Mouse (Mus musculus) limb, embryonic 11.5 days (tissue): Measurements from ENCODE around the gene Zfp810. TPM values are rescaled to one million over a fixed set of nuclear protein-coding genes. Genes with fewer than 3 reads are reported as not detected.

ENCODE experiments used
- ATAC-seq: fragments of 200-750 bp; cut with Nextera tagmentation; 2 replicates; pipeline ENCODE4 v1.8.0; 2017; ENCODE audit warnings: low read depth; ENCODE audit not compliant: insufficient number of reproducible peaks, low FRiP score, low TSS enrichment
- DNase-seq: peaks from one replicate; pipeline ENCODE4 v3.0.0-alpha.2; 2015; ENCODE audit warnings: low spot score
- H3K27ac ChIP-seq: fragments of 300-500 bp; sonication (generic); replicated peaks from 2 replicates; pipeline ENCODE4 v1.5.1; 2014; ENCODE audit warnings: low read depth, mild to moderate bottlenecking, low read length
- H3K27me3 ChIP-seq: fragments of 300-500 bp; sonication (generic); 2 replicates; pipeline ENCODE4 v1.6.1; 2014; ENCODE audit warnings: mild to moderate bottlenecking, low read length, mixed read lengths; ENCODE audit not compliant: control insufficient read depth, insufficient read depth
- H3K36me3 ChIP-seq: fragments of 300-500 bp; sonication (generic); 2 replicates; pipeline ENCODE4 v1.6.1; 2014; ENCODE audit warnings: mild to moderate bottlenecking, low read length, moderate library complexity, mixed read lengths; ENCODE audit not compliant: control insufficient read depth, insufficient read depth
- H3K4me1 ChIP-seq: fragments of 300-500 bp; sonication (generic); 2 replicates; pipeline ENCODE4 v1.6.1; 2014; ENCODE audit warnings: low read length, mixed read lengths; ENCODE audit not compliant: control insufficient read depth, insufficient read depth
- H3K4me2 ChIP-seq: fragments of 300-500 bp; sonication (generic); 2 replicates; pipeline ENCODE4 v1.6.1; 2014; ENCODE audit warnings: low read depth, mild to moderate bottlenecking, moderate library complexity; ENCODE audit not compliant: severe bottlenecking
- H3K4me3 ChIP-seq: fragments of 300-500 bp; sonication (generic); 2 replicates; pipeline ENCODE4 v1.5.1; 2014; ENCODE audit warnings: low read depth, low read length
- H3K9ac ChIP-seq: fragments of 300-500 bp; sonication (generic); 2 replicates; pipeline ENCODE4 v1.6.1; 2014; ENCODE audit warnings: mild to moderate bottlenecking, low read length
- H3K9me3 ChIP-seq: fragments of 300-500 bp; sonication (generic); 2 replicates; pipeline ENCODE4 v1.6.1; 2016; ENCODE audit warnings: low read length; ENCODE audit not compliant: control insufficient read depth
- WGBS: fragments of 180-500 bp; shearing (Covaris S2); extraction: QIAGEN DNeasy Blood & Tissue Kit; methylation state at CpG from one replicate; pipeline ENCODE4 v1.1.7; 2014; 5-methylcytosine and 5-hydroxymethylcytosine counted together
- polyA plus RNA-seq: library from polyadenylated mRNA; unstranded; fragments of >200 nt; fragmentation: Nextera tagmentation; extraction: Ambion mirVana; gene quantifications from 2 replicates; pipeline ENCODE4 v1.2.1, GENCODE M21; 2014

Zfp810 gene
- polyA plus RNA-seq, 1 experiment from 2014 or later: 30.8 TPM

GRCm38 (mm10) chr9:22258784-22259183, 48.7 kb downstream of the Zfp810 start:
- no peak for ATAC-seq
- WGBS: 82% methylated on average over 8 of the region's 8 CpGs
- peak overlapping the region; percentile 72 for H3K4me3 ChIP-seq

GRCm38 (mm10) chr9:22256579-22256978, 50.9 kb downstream of the Zfp810 start:
- Histone ChIP-seq H3K9me3 (peaks cover 5% of the 10 kb centered on the region; the same call in 1 of the 2 replicates), H3K36me3 (peaks cover 26% of the 10 kb centered on the region), H3K4me1 (no peaks in the 10 kb centered on the region), H3K4me3 (no peak overlapping the region), H3K27ac (no peak overlapping the region), H3K27me3 (no peaks in the 10 kb centered on the region), H3K9ac (no peak overlapping the region), H3K4me2 (no peak overlapping the region)
- DNase-seq (no peak), ATAC-seq (no peak)
- 93% methylated on average over 4 of the region's 4 CpGs for WGBS

More at GRCm38 (mm10) chr9:22258784-22259183, 48.7 kb downstream of the Zfp810 start:
- Histone ChIP-seq H3K4me2 (peak overlapping the region; percentile 69), H3K36me3 (peaks cover 14% of the 10 kb centered on the region), H3K4me1 (no peaks in the 10 kb centered on the region), H3K9me3 (peaks cover 5% of the 10 kb centered on the region; the same call in 1 of the 2 replicates), H3K27me3 (no peaks in the 10 kb centered on the region), H3K27ac (no peak overlapping the region), H3K9ac (peak overlapping the region; percentile 87)
- no peak for DNase-seq

GRCm38 (mm10) chr9:22244242-22244641, 63.2 kb downstream of the Zfp810 start:
- Histone ChIP-seq H3K4me1 (no peaks in the 10 kb centered on the region), H3K36me3 (peaks cover 32% of the 10 kb centered on the region), H3K27ac (no peak overlapping the region), H3K4me3 (no peak overlapping the region), H3K27me3 (no peaks in the 10 kb centered on the region), H3K9ac (no peak overlapping the region), H3K9me3 (peaks cover 6% of the 10 kb centered on the region; the same call in 1 of the 2 replicates), H3K4me2 (no peak overlapping the region)
- no peak for ATAC-seq
- 95% methylated on average over 2 of the region's 2 CpGs for WGBS
- no peak for DNase-seq

GRCm38 (mm10) chr9:22240001-22240400, 67.4 kb downstream of the Zfp810 start:
- peaks cover 20% of the 10 kb centered on the region for H3K36me3 ChIP-seq
- no peak overlapping the region for H3K9ac ChIP-seq
- no peaks in the 10 kb centered on the region for H3K4me1 ChIP-seq
- H3K27ac ChIP-seq: no peak overlapping the region
- ATAC-seq (no peak), DNase-seq (no peak)
- WGBS: 88% methylated on average over 4 of the region's 4 CpGs
- H3K9me3 ChIP-seq: no peaks in the 10 kb centered on the region
- H3K4me3 ChIP-seq: no peak overlapping the region
- H3K4me2 ChIP-seq: no peak overlapping the region
- H3K27me3 ChIP-seq: no peaks in the 10 kb centered on the region

- H3K27ac ChIP-seq: no peak overlapping the region
- peaks cover 4% of the 10 kb centered on the region for H3K36me3 ChIP-seq
- no peak overlapping the region for H3K4me3 ChIP-seq
- H3K4me2 ChIP-seq: no peak overlapping the region
- 0 out of 2 replicates have a peak, but pooled peaks cover 4% of the 10 kb centered on the region for H3K4me1 ChIP-seq
- H3K9ac ChIP-seq: no peak overlapping the region
- H3K9me3 ChIP-seq: no peaks in the 10 kb centered on the region
- DNase-seq (no peak), ATAC-seq (no peak)
- no peaks in the 10 kb centered on the region for H3K27me3 ChIP-seq
Observed at GRCm38 (mm10) chr9:22230556-22230955, 76.9 kb downstream of the Zfp810 start.

GRCm38 (mm10) chr9:22230061-22230460, 77.4 kb downstream of the Zfp810 start:
- H3K36me3 ChIP-seq: peaks cover under 1% of the 10 kb centered on the region
- no peaks in the 10 kb centered on the region for H3K9me3 ChIP-seq
- no peak for ATAC-seq
- no peak for DNase-seq
- 0 out of 2 replicates have a peak, but pooled peaks cover 4% of the 10 kb centered on the region for H3K4me1 ChIP-seq
- H3K9ac ChIP-seq: no peak overlapping the region
- H3K4me3 ChIP-seq: no peak overlapping the region
- H3K27ac ChIP-seq: no peak overlapping the region
- WGBS: 95% methylated on average over 3 of the region's 3 CpGs
- H3K27me3 ChIP-seq: no peaks in the 10 kb centered on the region
- H3K4me2 ChIP-seq: no peak overlapping the region

GRCm38 (mm10) chr9:22229386-22230026, 77.9 kb downstream of the Zfp810 start:
- no peak overlapping the region for H3K4me2 ChIP-seq
- ATAC-seq (no peak), DNase-seq (no peak)
- no peaks in the 10 kb centered on the region for H3K36me3 ChIP-seq
- H3K9me3 ChIP-seq: no peaks in the 10 kb centered on the region
- no peak overlapping the region for H3K4me3 ChIP-seq
- H3K27ac ChIP-seq: no peak overlapping the region
- 85% methylated on average over 7 of the region's 7 CpGs for WGBS
- no peak overlapping the region for H3K9ac ChIP-seq
- no peaks in the 10 kb centered on the region for H3K27me3 ChIP-seq
- 0 out of 2 replicates have a peak, but pooled peaks cover 4% of the 10 kb centered on the region for H3K4me1 ChIP-seq

GRCm38 (mm10) chr9:22226846-22227245, 80.6 kb downstream of the Zfp810 start:
- no peak overlapping the region for H3K9ac ChIP-seq
- no peak for DNase-seq
- ATAC-seq: no peak

More at GRCm38 (mm10) chr9:22226846-22227245, 80.6 kb downstream of the Zfp810 start:
- Histone ChIP-seq H3K27ac (no peak overlapping the region), H3K9me3 (no peaks in the 10 kb centered on the region), H3K27me3 (no peaks in the 10 kb centered on the region), H3K4me3 (no peak overlapping the region), H3K36me3 (no peaks in the 10 kb centered on the region), H3K4me1 (0 out of 2 replicates have a peak, but pooled peaks cover 4% of the 10 kb centered on the region), H3K4me2 (no peak overlapping the region)
- 86% methylated on average over 15 of the region's 15 CpGs for WGBS
